Mouse (Mus musculus) lung, adult 2 months (tissue): ENCODE results near the gene Cdhr5.

Experiments used
- CTCF ChIP-seq: fragments of 200-500 bp; IDR thresholded peaks from 2 replicates; pipeline ENCODE4 v1.5.1; 2011; ENCODE audit warnings: mild to moderate bottlenecking, low read length, control low read depth; ENCODE audit not compliant: insufficient read depth
- POLR2A ChIP-seq: fragments of 200-500 bp; IDR thresholded peaks from 2 replicates; pipeline ENCODE4 v1.6.1; 2011; ENCODE audit warnings: low read depth, mild to moderate bottlenecking, control low read depth, low read length, borderline replicate concordance; ENCODE audit errors: extremely low read depth

DNA sequence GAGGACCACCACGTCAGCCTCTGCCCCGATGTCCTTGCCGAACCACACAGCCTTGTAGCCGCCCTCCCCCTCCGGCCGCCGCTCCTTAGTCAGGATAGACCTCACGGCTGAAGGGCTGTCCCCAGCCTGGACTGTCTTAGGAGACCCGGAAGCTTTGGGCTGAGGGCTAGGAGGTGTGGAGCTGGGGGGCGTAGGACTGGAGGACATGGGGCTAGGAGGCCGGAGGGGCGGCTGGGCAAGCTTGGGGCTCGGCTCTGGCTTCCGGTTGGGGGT is 7.4 kb downstream of the Cdhr5 start:
- TF ChIP-seq POLR2A = no peak
- no peak for TF ChIP-seq CTCF
